Mouse (Mus musculus): ENCODE measurements at regions not wholly inside any gene's neighbourhood (a gene's known extent, or its start where the extent isn't known, plus 50 kb on each side); places are given as distances from the start of the nearest gene placed in this dataset.

DNA sequence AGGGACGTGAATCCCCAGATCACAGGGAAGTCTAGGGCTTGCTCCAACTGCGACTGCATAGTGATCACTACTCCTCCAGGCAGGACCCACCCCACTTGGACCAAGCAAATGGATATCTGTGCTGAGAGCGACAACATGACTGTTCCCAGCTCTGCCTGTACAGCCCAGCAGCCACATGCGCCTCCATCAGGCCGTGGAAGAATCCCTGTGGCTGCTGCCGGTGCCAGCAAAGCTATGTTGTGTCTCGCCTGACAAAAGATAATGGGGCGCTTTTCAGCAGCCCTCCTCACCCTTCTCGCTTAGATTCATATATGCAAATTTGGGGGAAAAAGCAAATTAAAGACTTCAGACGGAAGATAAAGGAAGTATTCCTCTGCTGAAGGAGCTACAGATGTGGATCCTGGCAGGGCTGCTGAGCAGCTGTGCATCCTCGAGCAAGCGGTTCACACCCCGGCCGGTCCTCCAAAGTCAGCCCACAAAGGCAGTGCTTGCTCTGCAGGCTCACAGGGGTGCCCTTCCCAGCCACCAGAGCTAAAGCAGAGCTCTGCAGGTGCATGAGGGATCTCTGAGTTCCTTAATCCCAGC is 418.5 kb downstream of the Ajap1 start:
- TF ChIP-seq POLR2A (IDR thresholded peaks at IDR 0.05; ENCODE audit: borderline replicate concordance, control insufficient read depth, low read depth, low read length) = no peak
- no peak for TF ChIP-seq CTCF (IDR thresholded peaks at IDR 0.05; ENCODE audit: control insufficient read depth, insufficient read depth, low read length)
